Mouse (Mus musculus): ENCODE measurements around the gene Zeb2. TPM values are rescaled to one million over a fixed set of nuclear protein-coding genes. Genes with fewer than 3 reads are reported as not detected.

Zeb2 gene
- polyA plus RNA-seq, 1 experiment: 46.5 TPM

DNA sequence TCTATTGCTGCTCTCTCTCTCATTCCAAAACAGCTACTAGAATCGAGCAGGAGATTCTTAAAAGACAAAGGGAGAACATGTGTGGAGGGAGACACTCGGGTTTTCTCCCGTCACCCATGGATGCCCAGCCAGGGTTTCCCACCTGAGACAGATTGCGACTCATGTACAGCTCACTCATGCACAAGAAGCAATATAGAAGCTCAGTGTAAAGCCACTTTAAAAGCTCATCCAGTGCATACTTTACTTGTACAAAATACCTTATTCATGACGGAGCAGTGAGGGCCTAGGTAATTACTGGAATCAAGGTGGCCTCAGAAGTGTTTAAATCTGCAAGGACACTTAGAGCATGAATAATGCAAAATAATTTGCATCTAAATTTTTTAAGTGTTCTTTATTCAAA lies 45.9 kb downstream of the Zeb2 start:
- no peak for DNase-seq (ENCODE audit: low read depth)
- TF ChIP-seq CTCF (IDR thresholded peaks at IDR 0.05; ENCODE audit: borderline replicate concordance, extremely low read depth, insufficient read depth, insufficient read length): no peak
- no peak for TF ChIP-seq POLR2A (IDR thresholded peaks at IDR 0.05; ENCODE audit: borderline replicate concordance, extremely low read depth, insufficient read depth, insufficient read length, poor library complexity, severe bottlenecking)

DNA sequence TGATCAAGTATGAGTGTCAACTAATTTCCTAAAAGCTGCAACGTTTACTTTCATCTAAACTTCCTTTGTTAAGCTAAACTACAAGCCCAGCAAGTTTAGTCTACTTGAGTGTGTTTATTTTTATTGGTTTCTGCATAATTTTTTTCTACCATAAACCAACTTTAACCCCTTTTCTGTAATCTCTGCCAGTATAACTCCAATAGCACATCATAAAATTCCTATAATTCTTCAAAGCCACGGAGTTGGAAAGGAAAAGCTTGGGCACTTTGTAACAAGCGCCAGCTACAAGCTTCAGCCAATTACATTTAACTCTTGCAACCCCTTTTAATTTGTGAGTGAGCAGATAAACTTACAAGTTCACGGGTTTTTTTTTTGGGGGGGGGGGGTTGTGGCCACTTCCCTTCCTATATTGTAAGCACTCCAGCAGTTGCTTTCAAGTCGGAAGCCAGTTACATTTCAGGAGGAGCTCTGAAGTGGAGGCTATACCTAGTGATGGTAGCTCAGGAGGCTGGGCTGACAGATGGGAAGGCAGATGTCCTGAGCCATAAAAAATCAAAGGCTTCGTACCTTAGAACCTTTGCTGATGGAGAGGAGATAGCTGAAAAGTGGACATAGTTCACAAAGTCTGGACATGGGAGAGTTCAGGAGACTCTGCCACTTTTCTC lies 46.5 kb downstream of the Zeb2 start:
- DNase-seq (ENCODE audit: low read depth): no peak
- TF ChIP-seq POLR2A (IDR thresholded peaks at IDR 0.05; ENCODE audit: borderline replicate concordance, extremely low read depth, insufficient read depth, insufficient read length, poor library complexity, severe bottlenecking): no peak
- no peak for TF ChIP-seq CTCF (IDR thresholded peaks at IDR 0.05; ENCODE audit: borderline replicate concordance, extremely low read depth, insufficient read depth, insufficient read length)

DNA sequence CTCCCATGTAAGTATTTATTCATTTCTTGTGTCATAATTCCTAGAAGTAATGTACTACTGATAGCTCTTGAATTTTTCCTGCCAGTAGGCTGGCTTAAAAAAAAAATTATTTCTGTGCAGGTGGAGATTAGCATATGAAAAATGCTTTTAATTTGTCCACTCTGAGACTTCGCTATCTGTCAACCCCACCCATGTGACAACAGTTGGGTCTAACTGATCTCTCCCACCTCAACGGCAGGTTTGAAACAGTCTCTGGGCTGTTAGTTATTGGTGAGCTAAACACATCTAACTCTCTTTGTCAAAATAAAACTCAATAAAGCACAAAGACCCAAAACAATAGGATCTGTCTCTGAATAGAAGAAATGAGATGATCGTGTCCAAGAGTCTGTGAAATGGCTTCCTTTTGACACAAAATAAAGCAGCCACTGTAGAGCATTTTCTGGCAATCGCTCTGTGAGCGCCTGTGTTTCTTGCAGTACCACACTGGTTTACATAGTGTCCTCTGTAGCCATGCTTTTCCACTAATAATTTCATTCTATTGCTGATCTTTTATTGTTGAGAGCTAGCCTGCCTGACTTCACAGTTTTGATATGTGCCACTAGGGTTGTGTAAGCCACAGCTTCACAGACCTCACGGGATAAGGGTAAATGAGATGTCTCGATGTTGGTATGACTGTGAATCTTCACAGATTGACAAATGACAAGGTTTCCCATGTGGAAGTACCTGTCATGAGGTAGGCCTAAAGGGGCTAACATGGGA lies 48.2 kb downstream of the Zeb2 start:
- TF ChIP-seq POLR2A (IDR thresholded peaks at IDR 0.05; ENCODE audit: borderline replicate concordance, extremely low read depth, insufficient read depth, insufficient read length, poor library complexity, severe bottlenecking) (no peak), CTCF (IDR thresholded peaks at IDR 0.05; ENCODE audit: borderline replicate concordance, extremely low read depth, insufficient read depth, insufficient read length) (no peak)
- no peak for DNase-seq (ENCODE audit: low read depth)

DNA sequence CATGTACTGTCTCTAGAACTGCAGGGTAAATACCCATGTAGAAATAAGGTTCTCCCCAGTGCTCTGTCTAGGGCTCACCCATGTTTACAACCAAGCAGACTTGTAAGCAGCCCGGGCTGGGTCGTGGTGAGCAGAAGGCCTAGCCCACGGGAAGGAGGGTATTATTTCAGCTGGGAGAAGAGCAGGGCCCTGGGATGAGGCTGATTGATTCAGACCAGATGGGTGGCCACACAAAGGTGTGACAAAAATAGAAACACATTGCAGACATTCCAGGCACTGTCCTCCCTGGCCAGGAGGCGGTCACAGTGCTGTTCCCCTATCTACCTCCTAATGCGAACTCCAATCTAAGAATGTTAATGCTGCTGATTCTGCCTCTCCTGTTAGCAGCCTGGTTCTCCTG lies 50.1 kb downstream of the Zeb2 start:
- no peak for TF ChIP-seq POLR2A (IDR thresholded peaks at IDR 0.05; ENCODE audit: borderline replicate concordance, extremely low read depth, insufficient read depth, insufficient read length, poor library complexity, severe bottlenecking)
- DNase-seq (ENCODE audit: low read depth): no peak

DNA sequence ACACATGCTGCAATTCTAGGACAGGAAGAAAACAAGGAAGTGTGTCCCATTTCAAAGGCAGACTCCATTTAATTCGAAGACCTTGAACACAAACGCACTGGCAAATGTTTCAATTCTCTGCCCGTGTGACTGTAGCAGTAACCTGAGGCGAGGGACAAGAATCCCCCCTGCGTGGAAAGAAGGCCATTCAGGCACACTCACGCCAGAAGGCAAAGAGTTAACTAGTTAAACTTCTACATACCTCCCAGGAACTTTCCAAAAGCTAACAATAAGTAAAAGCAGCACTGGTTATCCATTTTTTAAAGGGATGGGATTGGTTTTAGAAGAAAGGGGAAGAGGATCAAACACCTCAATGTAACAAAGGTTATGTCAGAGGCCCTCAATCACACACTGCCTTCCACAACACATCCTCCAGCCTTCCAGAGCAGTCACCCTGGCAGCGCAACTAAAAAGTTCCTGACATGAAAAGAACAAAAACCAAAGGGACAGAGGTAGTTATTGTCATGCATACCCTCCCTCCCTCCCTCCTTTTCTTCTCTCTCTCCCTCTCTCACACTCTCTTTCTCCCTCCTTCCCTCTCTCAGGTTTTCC lies 53.8 kb downstream of the Zeb2 start:
- TF ChIP-seq CTCF (IDR thresholded peaks at IDR 0.05; ENCODE audit: borderline replicate concordance, extremely low read depth, insufficient read depth, insufficient read length) (no peak), POLR2A (IDR thresholded peaks at IDR 0.05; ENCODE audit: borderline replicate concordance, extremely low read depth, insufficient read depth, insufficient read length, poor library complexity, severe bottlenecking) (no peak)

DNA sequence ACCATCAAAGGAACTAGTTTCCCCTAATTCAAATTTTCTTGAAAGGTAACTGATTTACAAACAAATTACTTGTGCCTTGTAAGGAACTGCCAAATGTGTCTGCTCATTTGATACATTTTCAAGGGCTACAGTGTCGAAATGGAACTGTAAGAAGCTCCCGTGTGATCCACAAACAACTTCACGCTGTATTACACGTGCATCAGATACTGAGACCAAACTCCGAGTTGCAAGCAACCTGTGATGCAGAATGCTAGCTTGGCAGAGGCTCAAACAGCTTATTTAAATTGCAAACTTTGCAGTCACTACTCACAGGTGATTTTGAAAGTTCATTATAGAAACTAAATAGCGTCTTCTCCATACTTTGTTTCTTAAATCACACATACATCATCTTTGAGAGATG lies 55.1 kb downstream of the Zeb2 start:
- no peak for TF ChIP-seq CTCF (IDR thresholded peaks at IDR 0.05; ENCODE audit: borderline replicate concordance, extremely low read depth, insufficient read depth, insufficient read length)
- no peak for TF ChIP-seq POLR2A (IDR thresholded peaks at IDR 0.05; ENCODE audit: borderline replicate concordance, extremely low read depth, insufficient read depth, insufficient read length, poor library complexity, severe bottlenecking)
- no peak for DNase-seq (ENCODE audit: low read depth)

More for the DNA sequence above, 53.8 kb downstream of the Zeb2 start:
- no peak for DNase-seq (ENCODE audit: low read depth)

DNA sequence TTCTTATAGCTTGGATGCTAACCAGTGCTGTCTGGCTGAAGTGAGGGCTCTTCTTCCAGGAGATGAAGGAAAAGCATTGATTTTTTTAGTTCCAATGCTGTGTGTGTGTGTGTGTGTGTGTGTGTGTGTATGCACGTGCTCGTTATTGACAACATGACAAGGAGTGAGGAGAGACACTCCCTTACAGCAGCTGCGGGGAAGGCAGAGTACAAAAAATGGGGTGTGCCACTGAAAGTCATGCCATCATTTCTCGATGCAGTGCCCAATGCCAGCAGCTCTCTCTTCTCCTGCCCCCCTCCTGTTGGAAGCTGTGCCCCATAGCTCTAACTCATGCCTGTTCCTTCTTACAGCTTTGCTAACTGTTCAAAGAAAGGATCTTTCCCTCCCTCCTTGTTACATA lies 56.4 kb downstream of the Zeb2 start:
- no peak for DNase-seq (ENCODE audit: low read depth)
- TF ChIP-seq POLR2A (IDR thresholded peaks at IDR 0.05; ENCODE audit: borderline replicate concordance, extremely low read depth, insufficient read depth, insufficient read length, poor library complexity, severe bottlenecking) (no peak), CTCF (IDR thresholded peaks at IDR 0.05; ENCODE audit: borderline replicate concordance, extremely low read depth, insufficient read depth, insufficient read length) (no peak)

DNA sequence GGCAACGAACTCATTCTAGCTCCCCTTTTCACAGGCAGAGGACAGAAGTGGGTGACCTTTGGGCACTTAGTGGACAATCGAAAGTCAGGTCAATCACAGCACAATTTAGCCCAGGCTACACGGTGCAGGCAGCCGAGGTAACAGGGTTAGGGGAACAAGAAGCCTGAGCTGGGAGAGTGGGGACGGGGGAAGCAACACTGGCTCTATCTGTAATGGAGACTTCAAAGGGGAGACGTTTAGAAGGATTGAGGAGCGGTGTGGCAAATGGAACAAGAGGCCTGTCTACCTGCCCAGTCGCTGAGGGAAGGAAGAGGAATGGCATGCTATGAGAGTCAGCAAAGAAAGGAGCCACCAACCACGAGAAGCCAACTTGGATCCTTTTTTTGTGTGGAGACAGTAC lies 57.0 kb downstream of the Zeb2 start:
- no peak for DNase-seq (ENCODE audit: low read depth)
- no peak for TF ChIP-seq CTCF (IDR thresholded peaks at IDR 0.05; ENCODE audit: borderline replicate concordance, extremely low read depth, insufficient read depth, insufficient read length)
- no peak for TF ChIP-seq POLR2A (IDR thresholded peaks at IDR 0.05; ENCODE audit: borderline replicate concordance, extremely low read depth, insufficient read depth, insufficient read length, poor library complexity, severe bottlenecking)

DNA sequence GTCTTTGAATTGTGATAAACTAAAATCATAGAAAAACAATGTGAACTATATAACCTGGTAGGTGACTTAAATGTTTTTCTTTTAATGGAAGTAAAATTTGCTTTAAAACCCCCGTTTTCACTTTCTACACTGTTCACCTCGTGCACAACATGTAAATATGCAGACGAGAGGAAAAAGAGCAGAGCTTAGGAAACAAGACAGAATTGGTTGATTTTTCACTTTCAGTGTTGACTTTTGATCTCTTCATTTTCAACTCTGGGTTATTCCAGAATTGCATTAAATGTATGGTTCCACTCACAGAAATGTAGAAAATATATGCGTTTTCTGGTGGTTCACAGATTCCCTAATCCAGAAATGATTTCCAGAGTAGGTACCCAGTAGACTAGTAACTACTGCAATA lies 57.6 kb downstream of the Zeb2 start:
- no peak for DNase-seq (ENCODE audit: low read depth)
- no peak for TF ChIP-seq POLR2A (IDR thresholded peaks at IDR 0.05; ENCODE audit: borderline replicate concordance, extremely low read depth, insufficient read depth, insufficient read length, poor library complexity, severe bottlenecking)
- no peak for TF ChIP-seq CTCF (IDR thresholded peaks at IDR 0.05; ENCODE audit: borderline replicate concordance, extremely low read depth, insufficient read depth, insufficient read length)

DNA sequence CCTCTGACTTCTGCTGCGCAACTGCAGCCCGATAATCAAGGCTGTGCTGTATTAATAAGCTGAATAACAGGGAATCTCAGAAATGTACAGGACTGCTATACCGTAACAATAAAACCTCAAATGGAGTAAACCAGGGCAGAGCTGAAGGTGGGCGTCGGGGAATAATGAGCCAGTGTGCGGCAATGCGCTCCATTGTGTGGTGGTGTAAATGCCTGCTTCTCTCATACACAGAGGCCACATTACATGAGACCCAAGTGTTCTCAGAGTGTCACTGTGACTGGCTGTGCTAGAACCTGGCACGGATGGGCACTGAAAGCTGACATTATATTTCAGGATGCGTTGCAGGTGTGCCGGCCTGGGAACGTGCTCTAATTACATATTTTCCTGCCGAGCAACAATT lies 58.2 kb downstream of the Zeb2 start:
- peak; percentile 62 for DNase-seq (ENCODE audit: low read depth)
- no peak for TF ChIP-seq CTCF (IDR thresholded peaks at IDR 0.05; ENCODE audit: borderline replicate concordance, extremely low read depth, insufficient read depth, insufficient read length)
- no peak for TF ChIP-seq POLR2A (IDR thresholded peaks at IDR 0.05; ENCODE audit: borderline replicate concordance, extremely low read depth, insufficient read depth, insufficient read length, poor library complexity, severe bottlenecking)

DNA sequence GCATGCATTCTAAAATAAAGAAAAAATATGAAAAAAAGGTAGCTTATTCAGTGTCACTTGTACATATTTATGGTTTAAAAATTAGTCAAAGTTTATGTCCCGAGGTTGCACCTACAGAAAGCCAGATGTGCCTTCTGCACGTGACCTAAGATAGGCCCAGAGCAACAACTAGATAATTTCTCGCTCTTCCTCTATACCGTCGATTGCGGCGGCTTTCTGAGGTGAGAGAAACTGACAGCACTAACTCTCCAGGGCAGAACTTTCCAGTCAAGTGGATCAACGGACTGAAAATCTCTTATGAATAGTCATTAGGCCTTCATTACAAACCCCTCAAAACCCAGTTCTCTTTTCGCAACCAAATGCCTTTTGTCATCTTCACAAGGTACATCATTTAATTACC lies 59.0 kb downstream of the Zeb2 start:
- no peak for DNase-seq (ENCODE audit: low read depth)
- TF ChIP-seq POLR2A (IDR thresholded peaks at IDR 0.05; ENCODE audit: borderline replicate concordance, extremely low read depth, insufficient read depth, insufficient read length, poor library complexity, severe bottlenecking): no peak
- no peak for TF ChIP-seq CTCF (IDR thresholded peaks at IDR 0.05; ENCODE audit: borderline replicate concordance, extremely low read depth, insufficient read depth, insufficient read length)
